Mouse (Mus musculus): Measurements from ENCODE around the gene Tctex1d2. TPM values are rescaled to one million over a fixed set of nuclear protein-coding genes. Genes with fewer than 3 reads are reported as not detected.
A peak's percentile ranks its signal among the peaks of the same experiment; 100 is the strongest.
"Not testable (repeated sequence)": the region's sequence is repeated elsewhere in the genome, so short reads cannot be mapped to it uniquely, and the experiment has no call there.

The Tctex1d2 gene
- total RNA-seq, 2 experiments from 2014 or later = 37.6 to 43.7 TPM

- ATAC-seq (replicated peaks; ENCODE audit: poor library complexity) = peak; percentile 32
Measured at GRCm38 (mm10) chr16:32431047-32431591, 11.6 kb downstream of the Tctex1d2 start.

- ATAC-seq (replicated peaks; ENCODE audit: poor library complexity) = no peak
Measured at GRCm38 (mm10) chr16:32431926-32432325, 12.4 kb downstream of the Tctex1d2 start.

GRCm38 (mm10) chr16:32433138-32433537, 13.6 kb downstream of the Tctex1d2 start:
- no peak for ATAC-seq (replicated peaks; ENCODE audit: poor library complexity)

GRCm38 (mm10) chr16:32434066-32434465, 14.6 kb downstream of the Tctex1d2 start:
- ATAC-seq (replicated peaks; ENCODE audit: poor library complexity) = peak; percentile 66

GRCm38 (mm10) chr16:32434691-32435090, 15.2 kb downstream of the Tctex1d2 start:
- no peak for ATAC-seq (replicated peaks; ENCODE audit: poor library complexity)

- peak; percentile 45; the same call in 1 of the 2 replicates for ATAC-seq (replicated peaks; ENCODE audit: poor library complexity)
Measured at GRCm38 (mm10) chr16:32436657-32437056, 17.2 kb downstream of the Tctex1d2 start.

GRCm38 (mm10) chr16:32437266-32437665, 17.8 kb downstream of the Tctex1d2 start:
- no peak for ATAC-seq (replicated peaks; ENCODE audit: poor library complexity)

- ATAC-seq (replicated peaks; ENCODE audit: poor library complexity) = no peak
Measured at GRCm38 (mm10) chr16:32441432-32441831, 21.9 kb downstream of the Tctex1d2 start.

GRCm38 (mm10) chr16:32444615-32445014, 25.1 kb downstream of the Tctex1d2 start:
- not testable (repeated sequence) for ATAC-seq (replicated peaks; ENCODE audit: poor library complexity)

- ATAC-seq (replicated peaks; ENCODE audit: poor library complexity) = no peak
Measured at GRCm38 (mm10) chr16:32445558-32445957, 26.1 kb downstream of the Tctex1d2 start.

- ATAC-seq (replicated peaks; ENCODE audit: poor library complexity) = no peak
Measured at GRCm38 (mm10) chr16:32446563-32447138, 27.1 kb downstream of the Tctex1d2 start.

GRCm38 (mm10) chr16:32449665-32450064, 30.2 kb downstream of the Tctex1d2 start:
- peak; percentile 93 for ATAC-seq (replicated peaks; ENCODE audit: poor library complexity)

- no peak for ATAC-seq (replicated peaks; ENCODE audit: poor library complexity)
Measured at GRCm38 (mm10) chr16:32450133-32450532, 30.6 kb downstream of the Tctex1d2 start.

- ATAC-seq (replicated peaks; ENCODE audit: poor library complexity) = no peak
Measured at GRCm38 (mm10) chr16:32453102-32453501, 33.6 kb downstream of the Tctex1d2 start.

- ATAC-seq (replicated peaks; ENCODE audit: poor library complexity) = no peak
Measured at GRCm38 (mm10) chr16:32454646-32455045, 35.1 kb downstream of the Tctex1d2 start.

- ATAC-seq (replicated peaks; ENCODE audit: poor library complexity) = no peak
Measured at GRCm38 (mm10) chr16:32456086-32456485, 36.6 kb downstream of the Tctex1d2 start.

- ATAC-seq (replicated peaks; ENCODE audit: poor library complexity) = no peak
Measured at GRCm38 (mm10) chr16:32456761-32457160, 37.3 kb downstream of the Tctex1d2 start.

- ATAC-seq (replicated peaks; ENCODE audit: poor library complexity) = peak; percentile 95
Measured at GRCm38 (mm10) chr16:32457589-32458386, 38.3 kb downstream of the Tctex1d2 start.

- ATAC-seq (replicated peaks; ENCODE audit: poor library complexity) = no peak
Measured at GRCm38 (mm10) chr16:32460518-32460917, 41.0 kb downstream of the Tctex1d2 start.

- no peak for ATAC-seq (replicated peaks; ENCODE audit: poor library complexity)
Measured at GRCm38 (mm10) chr16:32461713-32462112, 42.2 kb downstream of the Tctex1d2 start.

- ATAC-seq (replicated peaks; ENCODE audit: poor library complexity) = no peak
Measured at GRCm38 (mm10) chr16:32462950-32463349, 43.4 kb downstream of the Tctex1d2 start.

- peak; percentile 86 for ATAC-seq (replicated peaks; ENCODE audit: poor library complexity)
Measured at GRCm38 (mm10) chr16:32463426-32463825, 43.9 kb downstream of the Tctex1d2 start.
